Mouse (Mus musculus) bone marrow, adult 2 months (tissue): ENCODE measurements around the gene Tmem87a.

Experiments used
- CTCF ChIP-seq: fragments of 200-500 bp; IDR thresholded peaks from 2 replicates; pipeline ENCODE4 v1.5.1; 2011; ENCODE audit warnings: low read length, control low read depth; ENCODE audit not compliant: control insufficient read depth, insufficient read depth
- POLR2A ChIP-seq: fragments of 200-500 bp; IDR thresholded peaks from 2 replicates; pipeline ENCODE4 v1.6.1; 2011; ENCODE audit warnings: low read depth, mild to moderate bottlenecking, control low read depth, low read length, borderline replicate concordance; ENCODE audit not compliant: control insufficient read depth

DNA sequence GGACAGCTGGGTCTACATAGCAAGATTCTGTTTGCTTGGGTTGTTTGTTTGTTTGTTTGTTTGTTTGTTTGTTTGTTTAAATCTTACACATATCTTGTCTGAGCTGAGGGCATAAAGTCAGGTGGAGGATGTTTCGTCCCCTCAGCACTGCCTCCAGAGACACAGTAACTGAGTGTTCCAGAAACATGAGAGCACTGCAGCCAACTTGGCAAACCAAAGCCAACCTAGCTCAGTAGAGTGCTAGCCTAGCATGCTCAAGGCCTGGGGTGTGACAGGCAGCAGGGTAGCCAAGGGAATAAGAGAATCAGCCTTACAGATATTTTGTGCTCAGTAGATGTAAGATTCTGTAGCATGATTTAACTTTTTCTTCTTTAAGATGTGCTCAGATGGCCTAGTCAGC is 40.6 kb upstream of the Tmem87a start:
- TF ChIP-seq CTCF (no peak), POLR2A (no peak)
